Mouse (Mus musculus): ENCODE results near the gene Optn. TPM values are rescaled to one million over a fixed set of nuclear protein-coding genes. Genes with fewer than 3 reads are reported as not detected.
A peak's percentile ranks its signal among the peaks of the same experiment; 100 is the strongest.

Optn gene
- total RNA-seq, 1 experiment from 2014 or later, result 28.2 TPM

DNA sequence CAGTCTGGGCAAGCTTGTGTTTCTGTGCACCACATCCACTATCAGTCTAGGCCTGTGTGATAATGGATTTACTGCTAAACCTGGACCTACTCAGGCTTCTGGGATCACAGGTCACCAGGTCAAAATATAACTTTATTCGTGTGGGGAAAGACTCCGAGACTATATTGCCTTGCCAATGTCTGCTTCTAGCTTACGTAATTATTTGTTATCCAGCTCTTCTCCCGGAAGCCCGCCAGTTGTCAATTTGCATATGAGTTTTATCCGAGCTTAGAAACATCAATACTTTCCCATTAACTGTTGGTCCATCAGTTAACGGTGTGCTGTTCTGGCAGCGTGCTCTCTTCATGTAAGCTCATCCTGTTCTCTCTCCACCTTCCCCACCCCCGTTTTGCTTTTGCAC is 28.6 kb downstream of the Optn start:
- no peak for ATAC-seq (ENCODE audit: extremely low read depth, insufficient number of reproducible peaks, low FRiP score, poor library complexity, severe bottlenecking)

GRCm38 (mm10) chr2:5034801-5035200 is 29.1 kb downstream of the Optn start:
- ATAC-seq (ENCODE audit: extremely low read depth, insufficient number of reproducible peaks, low FRiP score, poor library complexity, severe bottlenecking), result no peak

DNA sequence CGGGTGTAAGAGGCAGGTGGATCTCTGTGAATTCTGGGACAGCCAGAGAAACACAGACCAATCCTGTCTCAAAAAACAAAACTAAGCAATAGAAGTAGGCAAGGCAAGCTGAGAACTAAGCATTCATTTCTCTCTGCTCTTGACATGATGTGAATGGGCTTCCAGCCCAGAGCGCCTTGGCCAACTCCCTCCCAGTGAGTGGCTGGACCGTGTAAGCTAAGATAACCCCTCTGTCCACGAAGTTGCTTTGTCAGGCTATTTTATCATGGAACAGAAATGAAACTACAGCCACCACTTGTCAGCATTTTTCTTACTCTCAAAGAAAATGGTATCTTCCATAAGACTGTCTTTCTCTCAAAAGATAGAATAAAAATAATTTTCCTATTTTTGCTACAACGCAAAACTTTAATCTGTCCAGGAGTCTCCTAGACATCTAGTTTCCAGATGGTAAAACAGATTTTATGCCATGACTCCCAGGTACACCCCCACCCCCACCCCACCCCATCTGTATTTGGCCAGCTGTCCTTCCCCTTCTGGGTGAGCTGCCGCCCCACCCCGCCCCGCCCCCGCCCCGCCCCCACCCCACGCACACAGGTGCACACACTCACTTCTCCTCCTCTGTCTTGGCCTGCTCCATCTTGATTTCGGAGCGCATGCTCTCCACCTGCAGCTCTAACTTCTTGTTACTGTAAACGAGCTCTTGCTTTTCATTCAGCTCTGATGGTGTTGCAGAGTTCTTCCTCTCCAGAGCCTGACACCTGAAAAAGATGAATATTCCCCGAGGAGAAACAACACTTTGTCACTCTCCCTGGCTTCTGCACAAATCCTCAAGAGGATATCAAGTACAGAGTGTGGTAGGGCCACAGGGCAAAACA is 30.1 kb downstream of the Optn start:
- ATAC-seq (ENCODE audit: extremely low read depth, insufficient number of reproducible peaks, low FRiP score, poor library complexity, severe bottlenecking), result no peak

GRCm38 (mm10) chr2:5032665-5033064 is 31.2 kb downstream of the Optn start:
- no peak for ATAC-seq (ENCODE audit: extremely low read depth, insufficient number of reproducible peaks, low FRiP score, poor library complexity, severe bottlenecking)

DNA sequence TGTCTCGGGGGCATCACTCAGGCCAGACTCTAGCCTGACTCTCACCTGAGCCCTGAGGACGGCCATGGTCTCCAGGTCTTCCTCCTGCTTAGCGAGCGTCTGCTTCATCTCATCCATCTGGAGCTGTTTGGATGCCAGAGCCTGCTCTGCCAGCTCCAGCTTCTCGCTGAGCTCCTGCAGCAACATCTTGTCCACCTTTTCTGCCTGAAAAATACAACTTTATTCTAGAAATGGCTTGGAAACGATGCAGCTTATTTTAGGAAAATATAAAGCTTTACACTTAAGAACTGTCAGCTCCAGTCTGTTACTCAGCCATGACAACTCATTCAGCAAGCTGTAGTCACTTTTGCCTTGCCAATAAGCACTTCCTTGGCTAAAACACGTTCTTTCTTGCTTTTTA is 32.6 kb downstream of the Optn start:
- ATAC-seq (ENCODE audit: extremely low read depth, insufficient number of reproducible peaks, low FRiP score, poor library complexity, severe bottlenecking), result no peak

DNA sequence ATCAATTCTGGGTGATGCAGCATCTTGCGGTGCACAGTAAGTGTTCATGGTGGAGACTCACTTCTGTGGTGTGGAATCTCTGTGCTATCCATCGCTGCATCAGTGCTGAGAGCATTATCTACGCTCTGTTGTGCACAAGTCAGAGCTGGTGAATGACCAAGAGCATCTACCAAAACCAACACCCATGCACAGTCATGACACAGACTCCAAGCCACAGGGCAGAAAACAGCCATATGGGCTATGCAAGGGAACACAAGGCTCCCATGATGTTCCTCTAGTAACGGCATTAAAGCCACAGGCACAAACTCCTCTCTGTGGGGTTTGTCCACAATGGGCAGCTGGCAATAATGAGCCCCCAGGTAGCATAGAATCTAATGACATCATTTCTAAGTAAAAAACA is 34.0 kb downstream of the Optn start:
- no peak for ATAC-seq (ENCODE audit: extremely low read depth, insufficient number of reproducible peaks, low FRiP score, poor library complexity, severe bottlenecking)

- no peak for ATAC-seq (ENCODE audit: extremely low read depth, insufficient number of reproducible peaks, low FRiP score, poor library complexity, severe bottlenecking)
These were observed 35.8 kb downstream of the Optn start for GRCm38 (mm10) chr2:5028047-5028446.

DNA sequence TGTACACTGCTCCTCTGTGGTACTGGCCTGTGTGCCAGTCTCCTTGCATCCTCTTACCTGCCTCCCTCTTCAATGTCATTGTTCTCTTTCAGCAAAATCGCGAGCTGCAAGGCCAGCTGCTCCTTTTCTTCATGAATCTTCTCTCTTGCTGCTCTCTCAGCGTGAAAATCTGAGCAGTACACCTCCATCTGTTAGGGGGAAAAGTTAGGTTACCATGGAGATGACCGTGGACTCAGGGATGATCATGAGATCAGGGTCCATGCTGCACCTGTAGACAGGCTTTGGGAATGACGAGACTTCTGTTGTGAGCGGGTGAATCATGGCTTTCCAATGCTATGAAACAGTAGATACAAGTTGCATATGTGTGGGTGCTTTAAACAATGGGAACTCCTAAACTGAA is 36.8 kb downstream of the Optn start:
- no peak for ATAC-seq (ENCODE audit: extremely low read depth, insufficient number of reproducible peaks, low FRiP score, poor library complexity, severe bottlenecking)

- ATAC-seq (ENCODE audit: extremely low read depth, insufficient number of reproducible peaks, low FRiP score, poor library complexity, severe bottlenecking), result peak; percentile 56; the same call in 1 of the 2 replicates
These were observed 38.6 kb downstream of the Optn start for GRCm38 (mm10) chr2:5025162-5025733.

DNA sequence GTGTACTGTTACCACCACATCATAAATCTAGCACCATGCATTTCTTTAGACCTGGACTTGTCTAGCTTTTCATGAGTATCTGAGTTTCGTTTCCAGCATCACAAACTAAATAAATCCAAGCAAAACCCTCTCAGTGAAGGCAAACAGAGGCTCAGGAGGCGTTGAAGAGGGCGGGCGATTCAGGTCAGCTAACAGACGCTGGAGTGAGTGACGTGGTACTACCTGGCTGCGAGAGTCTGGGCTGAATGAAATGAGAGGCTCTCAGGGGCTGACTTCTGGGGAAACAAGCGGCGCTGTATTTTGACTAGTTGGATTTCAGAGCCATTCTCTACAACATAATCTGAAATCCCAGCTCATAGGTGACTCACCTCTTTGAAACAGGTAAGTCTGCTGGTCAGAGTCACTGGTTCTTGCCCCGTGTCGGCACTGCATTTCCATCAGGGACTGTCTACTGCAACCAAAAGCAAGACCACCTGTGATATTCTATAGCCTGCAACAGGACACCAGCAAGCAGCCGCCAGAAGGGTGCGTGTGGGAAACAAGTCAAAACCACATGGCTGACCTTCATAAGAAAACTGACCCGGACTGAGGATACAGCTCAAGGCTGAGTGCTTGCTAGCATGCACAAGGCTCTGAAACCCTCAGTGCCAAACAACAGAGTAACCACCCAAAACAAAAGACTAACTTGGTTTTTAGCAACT is 40.0 kb downstream of the Optn start:
- ATAC-seq (ENCODE audit: extremely low read depth, insufficient number of reproducible peaks, low FRiP score, poor library complexity, severe bottlenecking), result no peak

DNA sequence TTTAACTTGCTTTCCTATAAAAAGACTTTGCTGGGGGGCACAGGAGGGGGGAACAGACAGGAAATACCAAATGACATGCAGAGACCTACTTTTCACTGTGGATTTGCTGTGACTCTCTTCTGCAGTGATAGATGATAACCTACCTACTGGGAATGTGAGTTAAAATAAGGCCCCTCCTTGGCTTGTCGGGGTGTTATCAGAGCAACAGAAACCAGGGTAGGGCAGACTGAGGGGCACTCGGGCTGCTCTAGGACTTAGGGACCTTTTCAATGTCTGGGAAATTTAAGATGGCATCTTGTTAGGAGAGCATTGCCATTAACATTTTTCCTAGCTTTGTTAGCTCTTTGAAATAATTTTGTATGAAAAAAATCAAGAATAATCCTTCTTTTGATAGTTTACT is 40.6 kb downstream of the Optn start:
- no peak for ATAC-seq (ENCODE audit: extremely low read depth, insufficient number of reproducible peaks, low FRiP score, poor library complexity, severe bottlenecking)

DNA sequence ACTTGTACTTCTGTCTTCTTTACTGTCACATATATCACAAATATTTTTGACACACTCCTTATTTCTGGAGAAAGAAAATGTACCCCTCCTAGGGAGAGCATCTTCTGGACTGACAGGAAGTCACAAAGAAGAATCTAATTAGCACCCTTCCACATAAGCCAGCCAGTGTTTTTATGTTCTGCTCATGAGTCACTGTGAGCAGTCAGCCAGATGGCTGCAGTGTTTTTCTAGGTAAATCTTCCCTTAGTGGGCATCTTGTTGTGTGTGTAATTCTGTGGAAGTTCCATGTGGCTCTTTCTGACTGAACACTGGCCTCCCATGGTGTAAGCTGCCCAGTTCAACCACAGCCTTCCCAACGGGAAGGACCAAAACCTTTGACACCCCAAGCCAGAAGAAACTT is 44.1 kb downstream of the Optn start:
- no peak for ATAC-seq (ENCODE audit: extremely low read depth, insufficient number of reproducible peaks, low FRiP score, poor library complexity, severe bottlenecking)

DNA sequence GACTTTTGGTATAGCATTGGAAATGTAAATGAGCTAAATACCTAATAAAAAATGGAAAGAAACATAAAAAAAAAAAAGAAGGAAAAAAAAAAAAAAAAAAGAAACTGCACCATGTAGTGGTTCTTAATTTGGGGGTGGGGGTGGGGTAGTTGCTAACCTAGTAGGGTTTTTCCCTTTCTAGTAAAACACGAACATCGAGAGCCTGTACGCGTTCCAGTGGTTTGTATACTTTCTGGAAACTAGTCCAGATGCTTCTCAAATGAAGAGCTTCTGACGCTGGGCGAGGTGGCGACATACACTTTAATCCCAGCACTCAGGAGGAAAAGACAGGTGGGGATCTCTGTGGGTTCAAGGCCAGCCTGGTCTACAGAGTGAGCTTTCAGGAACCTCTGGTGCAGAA is 46.9 kb downstream of the Optn start:
- no peak for ATAC-seq (ENCODE audit: extremely low read depth, insufficient number of reproducible peaks, low FRiP score, poor library complexity, severe bottlenecking)

DNA sequence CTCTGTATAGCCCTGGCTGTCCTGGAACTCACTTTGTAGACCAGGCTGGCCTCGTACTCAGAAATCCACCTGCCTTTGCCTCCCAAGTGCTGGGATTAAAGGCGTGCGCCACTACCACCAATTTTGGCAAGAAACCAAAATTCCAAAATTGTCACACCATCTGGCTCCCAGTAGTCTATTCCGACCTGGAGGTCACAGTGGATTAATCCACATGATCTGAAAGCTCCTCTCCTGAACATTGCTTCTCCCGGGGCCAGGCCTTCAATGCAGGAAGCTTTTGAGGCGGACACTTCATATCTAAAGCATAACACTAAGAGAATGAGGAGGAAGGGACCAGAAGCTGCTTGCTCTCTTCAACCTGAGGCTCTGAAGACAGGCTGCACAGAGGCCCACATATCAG is 48.3 kb downstream of the Optn start:
- no peak for ATAC-seq (ENCODE audit: extremely low read depth, insufficient number of reproducible peaks, low FRiP score, poor library complexity, severe bottlenecking)

DNA sequence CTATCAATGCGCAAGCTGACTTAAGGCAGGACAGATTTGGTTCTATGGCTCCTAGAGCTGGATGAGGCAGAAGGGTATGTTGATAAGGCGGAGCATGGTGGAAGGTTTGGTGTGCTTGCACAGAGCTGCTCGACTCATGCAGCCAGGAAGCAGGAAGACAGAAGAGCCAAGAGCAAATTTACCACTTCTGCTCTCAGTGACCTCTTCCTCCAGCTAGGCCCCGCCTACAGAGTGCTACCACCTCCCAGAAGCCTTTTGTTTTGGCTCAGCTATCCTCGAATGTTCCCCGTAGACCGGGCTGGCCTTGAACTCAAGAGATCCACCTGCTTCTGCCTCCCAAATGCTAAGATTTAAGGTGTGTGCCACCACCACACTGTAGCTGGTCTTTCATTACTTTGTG is 49.2 kb downstream of the Optn start:
- no peak; the same call in 1 of the 2 replicates for ATAC-seq (ENCODE audit: extremely low read depth, insufficient number of reproducible peaks, low FRiP score, poor library complexity, severe bottlenecking)

DNA sequence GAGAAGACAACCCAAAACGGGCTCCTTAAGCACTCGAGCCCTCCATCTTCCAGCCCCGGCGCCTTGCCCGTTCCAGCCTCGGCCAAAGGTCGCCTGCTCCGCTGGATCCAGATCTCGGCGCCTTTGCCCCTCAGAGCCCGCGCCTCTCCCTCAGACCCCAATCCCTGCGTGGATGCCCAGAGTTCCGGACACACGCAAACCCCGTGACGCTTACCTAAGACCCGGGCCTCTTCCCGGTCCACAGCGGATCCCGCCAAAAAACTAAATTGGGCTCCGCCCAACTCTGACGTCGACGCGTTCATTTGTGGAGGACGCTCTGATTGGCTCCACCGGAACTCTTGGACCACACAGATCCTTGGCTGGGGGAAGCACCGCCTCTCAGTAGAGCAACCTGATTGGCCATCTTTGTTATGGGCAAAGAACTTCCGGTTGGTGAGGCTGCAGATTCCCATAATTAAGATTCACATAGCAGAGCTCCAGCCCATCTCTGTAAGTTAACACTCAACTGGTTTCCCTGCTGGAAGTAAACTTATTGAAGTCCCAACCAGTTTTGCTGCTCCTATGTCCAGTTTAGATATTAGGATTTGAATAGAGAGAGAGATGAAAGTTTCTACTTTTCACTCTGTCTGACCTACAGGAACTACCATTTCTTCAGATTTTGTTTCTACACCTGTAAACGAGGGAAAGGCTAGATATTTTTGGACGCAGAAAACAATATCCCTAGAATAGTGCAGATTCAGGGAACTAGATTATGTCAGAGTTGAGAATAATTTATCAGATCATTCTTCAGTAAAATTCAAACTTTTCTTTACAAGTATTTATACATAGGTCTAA is 51.1 kb downstream of the Optn start, which contains the start of gene Mcm10:
Gene Mcm10 (minus strand): TSS at position 301 of the 834 bp plus-strand sequence.
- ATAC-seq (ENCODE audit: extremely low read depth, insufficient number of reproducible peaks, low FRiP score, poor library complexity, severe bottlenecking), result peak; percentile 99

DNA sequence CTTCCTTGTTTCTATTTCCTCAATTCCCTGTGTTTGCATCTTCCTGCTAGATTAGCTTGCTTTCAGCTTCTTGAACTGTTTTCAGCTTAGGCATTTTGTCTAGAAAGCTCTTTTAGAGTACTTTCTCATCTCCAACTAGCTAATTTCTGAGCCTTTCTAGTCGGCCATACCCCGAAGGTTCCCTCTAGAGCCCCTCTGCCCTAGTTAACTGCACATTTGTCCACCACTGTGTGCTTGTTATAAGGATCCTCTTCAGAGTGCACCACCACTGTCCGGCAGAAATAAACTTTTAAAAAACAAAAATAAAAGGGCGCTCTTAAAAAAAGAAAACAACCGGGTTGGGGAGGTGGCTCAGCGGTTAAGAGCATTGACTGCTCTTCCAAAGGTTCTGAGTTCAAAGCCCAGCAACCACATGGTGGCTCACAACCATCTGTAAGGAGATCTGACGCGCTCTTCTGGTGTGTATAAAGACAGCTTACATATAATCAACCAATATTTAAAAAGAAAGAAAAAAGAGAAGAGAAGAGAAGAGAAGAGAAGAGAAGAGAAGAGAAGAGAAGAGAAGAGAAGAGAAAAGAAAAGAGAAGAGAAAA is 51.9 kb downstream of the Optn start:
- no peak for ATAC-seq (ENCODE audit: extremely low read depth, insufficient number of reproducible peaks, low FRiP score, poor library complexity, severe bottlenecking)

DNA sequence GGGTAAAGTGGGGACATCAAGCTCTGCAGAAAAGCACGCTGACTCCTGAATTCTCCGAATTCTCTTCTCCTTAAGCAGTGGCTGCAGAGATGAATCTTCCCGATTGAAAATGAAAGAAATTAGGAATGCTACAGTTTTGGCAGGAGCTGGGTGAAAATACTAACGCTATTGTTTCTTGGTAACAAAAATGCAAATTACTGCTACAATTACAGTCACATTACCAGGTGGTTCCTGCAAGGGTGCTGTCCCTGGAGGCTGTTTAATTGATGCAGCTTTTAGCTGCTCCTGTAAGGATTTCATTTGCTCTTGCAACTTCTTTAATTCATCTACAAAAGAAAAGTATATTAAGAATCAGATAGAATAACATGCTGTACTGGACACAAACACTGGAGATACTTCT is 56.7 kb downstream of the Optn start:
- no peak for ATAC-seq (ENCODE audit: extremely low read depth, insufficient number of reproducible peaks, low FRiP score, poor library complexity, severe bottlenecking)

DNA sequence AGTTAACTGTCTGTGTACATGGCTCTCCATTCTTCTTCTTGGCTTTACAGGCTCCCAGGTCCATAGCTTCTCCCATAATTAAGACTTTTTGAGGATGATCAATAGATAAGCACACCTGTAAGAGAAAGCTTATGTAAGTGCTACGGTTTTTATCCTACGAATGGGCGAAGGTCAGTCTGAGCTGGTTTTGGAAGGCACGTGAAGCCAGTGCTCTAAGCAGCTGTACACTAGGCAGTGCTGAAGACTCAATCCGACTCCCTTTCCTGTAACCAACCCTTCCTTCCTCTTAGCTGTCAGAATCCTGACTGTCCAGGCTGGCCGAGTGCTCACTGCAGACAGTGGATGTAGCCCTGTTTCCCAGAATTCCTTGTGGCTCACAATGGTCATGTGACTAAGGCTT is 62.6 kb downstream of the Optn start:
- ATAC-seq (ENCODE audit: extremely low read depth, insufficient number of reproducible peaks, low FRiP score, poor library complexity, severe bottlenecking), result no peak

All from neutrophil, adult 5-6 weeks (primary cell).